Mouse (Mus musculus): ENCODE measurements around the gene Obp2b. TPM values are rescaled to one million over a fixed set of nuclear protein-coding genes. Genes with fewer than 3 reads are reported as not detected.
"Not testable (repeated sequence)": the region's sequence is repeated elsewhere in the genome, so short reads cannot be mapped to it uniquely, and the experiment has no call there.

The Obp2b gene
- polyA plus RNA-seq (2012; rRNA removed) = not detected in 2 replicates

DNA sequence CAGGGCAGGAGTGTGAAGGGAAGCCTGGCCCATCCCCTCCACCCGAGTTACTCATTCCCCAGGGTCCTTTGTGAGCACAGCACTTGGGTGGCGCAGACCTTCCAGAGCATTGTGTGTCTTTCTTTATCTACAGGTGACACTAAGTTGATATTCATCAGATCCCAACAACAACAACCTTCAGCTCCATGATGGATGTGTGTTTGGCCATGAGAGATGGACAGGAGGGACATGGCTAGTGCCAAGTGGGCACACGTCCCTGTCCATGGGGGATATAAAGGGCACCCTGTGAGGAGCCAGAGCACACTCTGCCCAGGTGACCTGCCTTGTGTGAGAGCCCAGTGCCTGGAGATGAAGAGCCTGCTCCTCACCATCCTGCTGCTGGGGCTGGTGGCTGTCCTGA, at the start of gene Obp2b:
Gene Obp2b, plus strand, starts transcription at position 301 of the 400 bp plus-strand sequence.
- DNase-seq (ENCODE audit: low read depth) = not testable (repeated sequence)

DNA sequence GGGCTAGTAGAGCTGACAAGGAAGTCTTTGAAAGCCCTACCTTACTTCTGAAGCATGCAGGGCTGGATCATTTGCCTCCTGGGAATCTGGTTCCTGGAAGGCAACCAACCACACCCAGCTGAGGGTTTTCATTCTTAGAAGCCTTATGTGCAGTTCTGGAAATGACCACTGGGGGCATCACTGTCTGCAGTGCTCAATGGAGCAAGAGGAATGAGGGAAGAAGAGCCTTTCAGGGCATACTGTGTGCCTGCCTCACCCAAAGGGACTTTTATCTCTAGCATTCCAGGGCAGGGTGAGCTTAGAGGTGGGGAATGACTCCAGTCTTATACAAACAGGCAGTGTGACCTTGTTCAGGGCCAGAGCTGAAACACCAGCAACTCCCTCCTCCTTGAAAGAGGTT, 42.2 kb upstream of the Obp2b start:
- peak; percentile 56 for DNase-seq (ENCODE audit: low read depth)
- TF ChIP-seq CTCF (IDR thresholded peaks at IDR 0.05; ENCODE audit: borderline replicate concordance, extremely low read depth, insufficient read depth, insufficient read length) (peak; percentile 77), POLR2A (IDR thresholded peaks at IDR 0.05; ENCODE audit: borderline replicate concordance, extremely low read depth, insufficient read depth, insufficient read length, poor library complexity, severe bottlenecking) (no peak)

DNA sequence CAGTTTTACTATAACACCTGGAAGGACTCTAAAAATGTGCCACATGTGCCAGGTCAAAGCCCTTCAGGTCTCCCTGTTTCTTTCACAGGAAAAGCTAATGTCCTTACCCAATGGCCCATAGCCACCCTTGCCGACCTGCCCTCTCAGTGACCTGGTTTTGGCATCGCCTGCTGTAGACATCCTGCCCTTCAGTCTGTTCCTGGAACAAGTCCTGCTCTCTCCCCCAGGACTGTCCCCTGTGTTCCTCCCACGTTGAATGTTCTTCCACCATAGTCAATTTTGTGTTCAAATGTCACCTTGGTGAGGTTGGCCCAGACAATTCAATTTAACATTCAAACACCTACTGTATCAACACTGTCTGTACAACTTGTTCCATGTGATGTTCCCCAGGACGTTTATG, 39.9 kb upstream of the Obp2b start:
- no peak for DNase-seq (ENCODE audit: low read depth)

DNA sequence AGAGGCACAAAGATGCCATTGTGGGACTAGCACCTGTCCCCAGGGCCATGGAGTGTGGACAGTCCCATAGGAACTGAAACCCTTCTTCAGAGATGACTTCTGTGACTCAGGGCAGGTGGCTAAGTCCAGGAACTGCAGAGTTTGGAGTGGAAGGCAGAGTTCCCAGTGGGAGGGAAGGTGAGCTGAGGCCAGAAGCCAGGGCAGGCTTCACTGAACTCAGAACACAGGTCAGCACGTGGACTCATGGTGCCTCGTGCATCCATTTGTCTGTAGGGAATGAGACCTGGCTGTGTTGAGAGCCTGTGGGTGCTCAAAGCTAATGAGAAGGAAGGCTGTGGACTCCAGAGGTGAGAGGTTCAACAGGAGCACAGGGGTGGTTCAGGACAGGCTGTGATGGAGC, 38.1 kb upstream of the Obp2b start:
- DNase-seq (ENCODE audit: low read depth) = no peak
- TF ChIP-seq POLR2A (IDR thresholded peaks at IDR 0.05; ENCODE audit: borderline replicate concordance, extremely low read depth, insufficient read depth, insufficient read length, poor library complexity, severe bottlenecking) = no peak
- no peak for TF ChIP-seq CTCF (IDR thresholded peaks at IDR 0.05; ENCODE audit: borderline replicate concordance, extremely low read depth, insufficient read depth, insufficient read length)

More for the DNA sequence above, 39.9 kb upstream of the Obp2b start:
- TF ChIP-seq POLR2A (IDR thresholded peaks at IDR 0.05; ENCODE audit: borderline replicate concordance, extremely low read depth, insufficient read depth, insufficient read length, poor library complexity, severe bottlenecking) = no peak
- TF ChIP-seq CTCF (IDR thresholded peaks at IDR 0.05; ENCODE audit: borderline replicate concordance, extremely low read depth, insufficient read depth, insufficient read length) = no peak

DNA sequence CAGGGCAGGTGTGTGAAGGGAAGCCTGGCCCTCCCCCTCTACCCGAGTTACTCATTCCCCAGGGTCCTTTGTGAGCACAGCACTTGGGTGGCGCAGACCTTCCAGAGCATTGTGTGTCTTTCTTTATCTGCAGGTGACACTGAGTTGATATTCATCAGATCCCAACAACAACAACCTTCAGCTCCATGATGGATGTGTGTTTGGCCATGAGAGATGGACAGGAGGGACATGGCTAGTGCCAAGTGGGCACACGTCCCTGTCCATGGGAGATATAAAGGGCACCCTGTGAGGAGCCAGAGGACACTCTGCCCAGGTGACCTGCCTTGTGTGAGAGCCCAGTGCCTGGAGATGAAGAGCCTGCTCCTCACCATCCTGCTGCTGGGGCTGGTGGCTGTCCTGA, 37.1 kb upstream of the Obp2b start, which contains the start of gene Obp2a:
Gene Obp2a, plus strand, starts transcription at position 301 of the 400 bp plus-strand sequence.
- not testable (repeated sequence) for DNase-seq (ENCODE audit: low read depth)

DNA sequence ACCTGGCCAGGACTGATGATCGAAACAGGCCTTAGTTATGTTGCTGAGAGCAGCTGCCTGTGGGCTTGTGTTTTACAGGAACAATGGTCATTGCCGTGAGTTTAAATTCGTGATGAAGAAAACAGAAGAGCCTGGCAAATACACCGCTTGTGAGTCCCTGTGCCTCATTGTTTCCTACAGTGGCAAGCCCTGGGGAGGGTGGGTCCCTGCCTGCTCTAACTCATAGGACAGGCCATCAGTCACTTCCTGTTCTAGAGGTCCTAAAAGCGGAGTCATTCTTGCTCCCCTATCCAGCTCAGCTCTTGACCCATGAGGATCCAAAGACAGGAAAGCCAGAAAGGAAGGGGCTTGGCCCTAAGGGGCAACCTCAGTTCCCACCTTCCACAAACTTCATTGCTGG, 35.8 kb upstream of the Obp2b start:
- TF ChIP-seq POLR2A (IDR thresholded peaks at IDR 0.05; ENCODE audit: borderline replicate concordance, extremely low read depth, insufficient read depth, insufficient read length, poor library complexity, severe bottlenecking) (no peak), CTCF (IDR thresholded peaks at IDR 0.05; ENCODE audit: borderline replicate concordance, extremely low read depth, insufficient read depth, insufficient read length) (no peak)
- DNase-seq (ENCODE audit: low read depth) = no peak

DNA sequence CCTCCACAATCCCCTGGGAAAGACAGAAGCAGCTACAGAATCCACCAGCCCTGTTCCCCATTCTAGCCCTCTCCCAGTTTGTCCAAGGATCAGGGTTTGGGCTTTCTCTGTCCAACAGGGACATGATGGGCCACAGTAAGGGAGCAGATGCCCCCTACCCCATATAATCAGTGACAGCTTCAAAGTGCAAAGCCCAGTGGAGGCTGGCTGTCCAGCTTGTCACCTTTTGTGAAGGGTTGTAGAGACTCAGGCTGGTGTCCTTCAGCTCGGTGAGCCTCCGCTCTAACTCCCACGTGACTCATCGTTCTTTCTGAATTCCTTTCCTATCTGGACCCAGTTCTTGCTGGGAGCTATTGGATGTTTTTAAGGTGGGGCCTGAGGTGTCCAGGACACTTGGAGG, 33.1 kb upstream of the Obp2b start:
- no peak for TF ChIP-seq POLR2A (IDR thresholded peaks at IDR 0.05; ENCODE audit: borderline replicate concordance, extremely low read depth, insufficient read depth, insufficient read length, poor library complexity, severe bottlenecking)
- TF ChIP-seq CTCF (IDR thresholded peaks at IDR 0.05; ENCODE audit: borderline replicate concordance, extremely low read depth, insufficient read depth, insufficient read length) = no peak
- DNase-seq (ENCODE audit: low read depth) = no peak

DNA sequence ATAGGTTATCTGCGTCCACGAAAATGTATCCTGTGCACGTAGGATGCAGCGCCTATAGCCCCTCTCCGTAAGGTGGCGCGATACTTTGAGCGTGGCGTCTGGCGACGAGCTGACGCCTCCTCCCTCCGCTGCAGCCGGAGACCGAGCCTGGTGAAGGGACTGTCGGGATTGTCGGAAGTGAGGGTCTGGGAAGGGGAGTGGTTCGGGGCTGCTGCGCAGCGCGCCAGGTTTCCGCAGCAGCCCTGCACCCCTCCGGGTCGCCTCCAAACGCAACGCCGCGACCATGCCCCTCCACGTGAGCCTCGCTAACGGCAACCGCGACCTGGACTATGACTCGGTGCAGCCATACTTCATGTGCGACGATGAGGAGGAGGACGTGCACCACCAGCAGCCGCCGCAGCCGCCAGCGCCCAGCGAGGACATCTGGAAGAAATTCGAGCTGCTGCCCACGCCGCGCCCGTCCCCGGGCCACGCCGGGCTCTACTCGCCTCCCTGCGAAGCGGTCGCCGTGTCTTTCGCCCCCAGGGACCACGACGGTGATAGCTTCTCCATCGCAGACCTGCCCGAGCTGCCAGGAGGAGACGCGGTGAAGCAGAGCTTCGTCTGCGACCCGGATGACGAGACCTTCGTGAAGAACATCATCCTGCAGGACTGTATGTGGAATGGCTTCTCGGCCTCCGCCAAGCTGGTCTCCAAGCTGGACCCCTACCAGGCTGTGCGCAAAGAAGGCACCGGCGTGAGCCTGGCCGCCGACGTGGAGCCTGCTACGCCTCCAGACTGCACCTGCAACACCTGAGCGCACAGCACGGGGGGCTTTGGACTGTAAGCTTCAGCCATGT, 29.9 kb upstream of the Obp2b start, which contains the start of gene Bmyc:
Gene Bmyc, plus strand, starts transcription at position 97 of the 839 bp plus-strand sequence.
- TF ChIP-seq POLR2A (IDR thresholded peaks at IDR 0.05; ENCODE audit: borderline replicate concordance, extremely low read depth, insufficient read depth, insufficient read length, poor library complexity, severe bottlenecking) = peak; percentile 48; the same call in 1 of the 2 replicates
- peak; percentile 65 for TF ChIP-seq CTCF (IDR thresholded peaks at IDR 0.05; ENCODE audit: borderline replicate concordance, extremely low read depth, insufficient read depth, insufficient read length)
- peak; percentile 97 for DNase-seq (ENCODE audit: low read depth)

DNA sequence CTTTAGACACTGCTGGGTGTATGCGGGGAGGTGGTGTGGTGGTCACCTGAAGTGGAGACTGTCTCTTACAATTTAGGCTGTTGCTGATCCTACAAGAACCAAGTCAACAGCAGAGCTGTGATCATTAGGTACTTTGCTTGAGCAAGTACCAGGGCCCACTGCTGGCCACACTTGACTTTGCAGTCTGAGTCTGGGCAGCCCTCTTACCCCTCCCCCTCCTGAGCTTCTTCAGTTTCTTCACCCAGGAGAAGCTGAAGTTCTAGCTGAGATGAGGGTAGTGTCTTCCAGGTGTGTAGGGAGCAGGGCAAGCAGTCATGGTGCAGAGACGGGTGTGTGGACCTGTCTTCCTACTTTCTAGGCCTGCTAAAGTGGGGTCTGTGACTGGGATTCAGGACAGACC, 28.7 kb upstream of the Obp2b start:
- TF ChIP-seq POLR2A (IDR thresholded peaks at IDR 0.05; ENCODE audit: borderline replicate concordance, extremely low read depth, insufficient read depth, insufficient read length, poor library complexity, severe bottlenecking) (no peak), CTCF (IDR thresholded peaks at IDR 0.05; ENCODE audit: borderline replicate concordance, extremely low read depth, insufficient read depth, insufficient read length) (peak; percentile 41; the same call in 1 of the 2 replicates)
- peak; percentile 36 for DNase-seq (ENCODE audit: low read depth)

DNA sequence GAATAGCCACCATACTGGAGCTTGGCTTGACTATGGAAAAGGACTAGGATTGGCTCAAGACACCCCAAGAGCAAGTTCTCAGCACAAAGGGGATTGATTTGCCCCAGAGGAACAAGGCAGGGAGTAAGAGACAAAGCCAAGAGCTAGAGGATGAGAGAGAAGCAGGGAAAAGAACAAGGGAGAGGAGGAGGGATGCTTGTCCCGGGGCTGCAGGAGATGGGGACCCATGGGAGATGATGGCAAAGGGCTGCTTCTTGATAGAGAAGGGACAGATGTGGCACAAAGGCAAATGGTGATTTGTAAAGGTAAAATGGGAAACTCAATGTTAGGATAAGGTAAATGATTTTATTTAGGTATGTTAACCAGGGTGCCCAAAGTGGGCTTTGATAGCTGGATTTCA, 27.8 kb upstream of the Obp2b start:
- not testable (repeated sequence) for DNase-seq (ENCODE audit: low read depth)

DNA sequence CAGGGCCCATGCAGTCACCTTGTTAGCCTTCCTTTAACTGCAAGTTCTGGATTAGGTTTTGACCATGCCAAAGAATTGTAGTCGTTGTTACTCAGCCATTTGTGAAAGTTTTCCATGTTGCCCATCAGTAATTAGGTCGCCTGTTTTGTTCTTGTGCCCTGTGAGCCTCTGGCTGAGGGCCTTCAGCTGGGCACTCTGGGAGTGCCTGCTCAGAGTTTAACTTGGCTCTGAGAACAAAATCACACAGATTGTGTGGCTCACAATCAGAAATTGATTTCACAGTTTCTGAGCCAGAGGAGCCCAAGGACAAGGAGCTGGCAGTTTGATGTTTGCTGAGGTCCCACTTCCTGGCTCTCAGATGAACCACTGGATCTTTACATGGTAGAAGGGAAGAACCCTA, 27.0 kb upstream of the Obp2b start:
- DNase-seq (ENCODE audit: low read depth) = not testable (repeated sequence)

DNA sequence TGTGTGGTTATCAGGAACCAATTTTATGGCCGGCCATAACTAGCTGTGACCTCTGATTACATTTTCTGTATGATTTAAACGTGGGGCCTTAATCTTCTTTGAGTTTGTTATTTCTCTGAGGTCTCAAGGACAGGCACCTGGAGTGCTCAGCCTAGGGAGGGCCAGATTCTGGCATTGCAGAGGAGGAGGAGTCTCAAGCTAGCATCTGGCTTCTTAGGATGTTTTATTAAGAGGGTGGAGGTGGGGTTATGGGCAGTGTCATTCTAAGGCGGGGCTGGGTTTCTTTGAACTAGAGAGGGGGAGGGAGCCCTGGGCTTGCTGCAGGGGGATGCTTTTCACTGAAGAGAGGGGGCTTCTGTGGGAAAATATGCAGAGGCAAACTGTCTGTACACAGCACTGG, 25.2 kb upstream of the Obp2b start:
- DNase-seq (ENCODE audit: low read depth) = not testable (repeated sequence)

DNA sequence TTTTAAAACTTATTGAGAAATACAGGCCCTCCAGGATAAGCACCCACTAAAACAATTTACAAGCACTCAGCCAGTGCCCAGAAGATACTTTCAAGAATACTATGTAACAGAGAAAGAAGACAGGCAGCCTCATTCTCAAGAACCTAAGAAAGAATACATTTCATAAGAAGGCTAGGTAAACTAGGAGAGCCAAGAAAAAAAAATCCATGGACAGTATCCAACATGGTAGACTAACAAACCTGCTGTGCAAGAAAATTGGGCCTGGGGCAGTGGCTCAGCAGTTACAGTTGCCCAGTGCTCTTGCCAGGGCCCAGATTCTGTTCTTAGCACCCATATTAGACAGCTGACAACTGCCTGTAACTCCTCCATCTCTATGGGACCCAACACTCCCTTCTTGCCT, 19.6 kb upstream of the Obp2b start:
- no peak for DNase-seq (ENCODE audit: low read depth)
- no peak for TF ChIP-seq POLR2A (IDR thresholded peaks at IDR 0.05; ENCODE audit: borderline replicate concordance, extremely low read depth, insufficient read depth, insufficient read length, poor library complexity, severe bottlenecking)
- TF ChIP-seq CTCF (IDR thresholded peaks at IDR 0.05; ENCODE audit: borderline replicate concordance, extremely low read depth, insufficient read depth, insufficient read length) = no peak

Measured in brain, embryonic 14.5 days (tissue).